Mouse (Mus musculus): ENCODE measurements at regions not wholly inside any gene's neighbourhood (a gene's known extent, or its start where the extent isn't known, plus 50 kb on each side); places are given as distances from the start of the nearest gene placed in this dataset.

DNA sequence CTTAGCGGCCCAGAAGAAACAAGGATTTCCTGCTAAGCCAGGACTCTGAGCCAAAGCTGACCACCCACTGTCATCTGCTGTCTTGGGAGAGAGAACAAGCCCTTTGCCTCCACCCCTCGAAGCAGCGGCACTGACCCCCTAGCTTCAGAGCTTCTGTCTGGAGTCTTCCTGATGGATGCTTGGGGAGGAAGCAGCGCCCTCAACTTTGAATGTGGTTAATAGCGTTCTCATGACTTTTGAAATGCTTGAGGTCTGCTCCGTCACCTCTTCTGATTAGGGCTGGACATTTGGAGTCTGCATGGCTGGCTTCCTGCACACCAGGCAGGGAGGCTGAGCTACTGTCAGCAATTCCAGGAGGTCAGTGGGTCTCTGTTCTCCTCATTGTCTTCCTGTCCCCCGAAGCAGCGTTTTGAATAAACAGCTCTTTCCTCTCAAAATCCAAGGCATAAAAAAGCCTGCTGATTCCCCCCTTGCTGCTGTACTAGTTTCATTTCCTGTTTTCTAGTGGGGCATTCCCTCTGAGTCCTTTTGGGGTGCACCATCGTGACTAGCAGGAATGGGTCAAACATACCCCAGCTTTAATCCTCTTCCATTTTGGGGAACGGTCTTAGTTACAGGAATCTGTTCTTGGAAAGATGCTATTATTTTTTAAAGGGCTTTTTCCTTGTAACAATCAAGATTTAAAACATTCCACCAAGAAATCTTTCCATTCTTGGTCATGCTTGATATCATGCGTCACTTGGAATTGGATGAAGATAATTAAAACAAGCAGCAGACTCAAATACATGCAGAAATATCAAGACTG is 256.0 kb downstream of the Ankrd16 start:
- in situ Hi-C loops (cut with MboI, MseI), result no loop called here

DNA sequence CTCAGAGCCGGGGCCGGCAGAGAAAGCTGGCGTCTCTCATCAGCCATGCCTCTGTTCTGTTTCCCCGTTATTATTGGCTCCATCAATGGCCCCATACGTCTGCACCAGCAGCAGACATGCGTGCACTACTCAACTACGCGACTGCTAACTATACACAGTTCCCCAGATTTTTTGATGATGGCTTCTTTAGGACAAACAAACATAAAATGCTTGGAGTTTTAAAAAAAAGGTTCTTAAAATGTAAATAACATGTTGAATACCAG is 256.6 kb downstream of the Ankrd16 start:
- in situ Hi-C loops (cut with MboI, MseI), result no loop called here

DNA sequence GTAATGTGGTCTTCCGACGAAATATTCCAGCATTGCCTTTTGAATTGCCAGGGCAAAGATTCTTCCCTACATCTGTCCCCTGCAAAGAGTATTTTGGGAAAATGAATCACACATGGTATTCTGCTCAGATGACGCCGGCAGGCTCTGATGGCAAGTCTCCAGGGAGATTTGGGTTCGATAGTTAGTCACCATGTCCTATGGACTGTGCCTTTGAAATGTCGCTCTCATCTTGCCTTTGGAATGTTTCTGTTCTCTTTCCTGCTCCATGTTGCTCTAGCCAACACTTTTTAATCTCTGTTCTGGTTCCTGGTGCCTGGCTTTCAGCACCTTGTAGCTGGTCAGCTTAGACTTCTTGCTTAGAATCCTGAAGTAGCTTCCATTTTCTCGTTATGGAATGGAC is 252.3 kb downstream of the Itga8 start:
- in situ Hi-C loops (cut with MboI, MseI), result no loop called here

DNA sequence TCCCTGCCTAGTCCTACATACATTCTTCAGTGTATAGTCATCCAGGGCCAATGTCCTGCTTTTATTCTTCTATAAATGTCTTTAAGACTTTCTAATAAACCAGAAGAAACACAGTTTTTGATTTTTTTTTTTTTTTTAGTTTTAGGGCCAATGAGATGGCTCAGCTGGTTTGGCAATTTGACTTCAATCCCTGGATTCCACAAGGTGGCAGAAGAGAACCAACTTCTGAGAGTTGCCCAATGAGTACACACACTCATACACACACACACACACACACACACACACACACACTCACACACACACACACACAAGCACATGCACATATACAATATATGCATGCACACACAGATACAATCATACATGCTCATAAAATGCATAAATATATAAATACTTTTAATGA is 251.8 kb downstream of the Itga8 start:
- in situ Hi-C loops (cut with MboI, MseI), result no loop called here

DNA sequence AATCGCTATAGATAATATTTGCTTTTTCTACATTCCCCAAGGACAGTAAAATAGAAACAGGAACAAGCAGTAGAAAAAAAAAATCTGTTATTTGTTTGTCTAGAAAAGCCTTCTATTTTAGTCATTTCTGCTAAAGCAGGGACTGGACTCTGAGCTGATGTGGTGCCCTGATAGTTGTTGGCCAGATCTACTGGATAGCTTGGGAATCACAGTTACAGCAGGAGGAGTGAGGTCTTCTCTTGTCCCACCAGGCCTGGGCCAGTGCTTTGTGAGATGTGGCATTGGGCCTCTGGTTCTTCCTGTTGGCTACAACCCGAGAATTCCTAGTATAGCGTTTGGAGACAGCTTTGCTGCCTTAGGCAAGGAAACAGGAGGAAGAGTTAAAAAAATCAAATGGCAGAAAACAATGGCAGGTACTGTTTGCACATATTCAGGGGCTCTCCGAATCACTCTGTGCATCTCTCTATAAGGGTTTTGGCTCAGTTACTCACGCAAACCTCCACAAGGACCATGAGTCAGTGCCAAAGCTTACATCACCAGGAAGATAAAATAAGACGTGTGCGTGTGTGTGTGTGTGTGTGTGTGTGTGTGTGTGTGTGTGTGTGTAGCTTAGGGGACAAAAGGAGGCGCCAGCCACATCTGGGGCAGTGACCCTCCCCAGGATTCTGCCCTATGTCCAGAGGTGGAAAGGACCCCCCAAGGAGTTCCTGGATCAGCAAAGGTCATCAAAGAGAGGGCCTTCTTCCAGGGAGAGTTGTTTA is 248.1 kb downstream of the Itga8 start:
- in situ Hi-C loops (cut with MboI, MseI), result no loop called here

DNA sequence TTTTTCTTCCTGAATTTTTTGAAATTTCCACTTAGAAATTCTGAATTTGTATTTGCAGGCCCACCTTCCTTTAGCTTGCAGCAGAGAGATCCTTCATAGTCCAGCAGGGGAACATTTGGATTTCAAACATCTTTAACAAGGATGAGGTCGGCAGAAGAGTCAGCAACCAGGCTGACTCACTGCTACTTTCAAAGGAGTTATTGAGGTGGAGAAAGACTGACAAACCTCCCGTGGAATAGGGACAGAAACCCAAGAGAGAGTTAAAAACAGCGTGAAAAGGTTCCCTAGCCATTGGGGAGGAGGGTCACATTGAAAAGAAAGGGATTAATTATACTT is 247.6 kb downstream of the Itga8 start:
- in situ Hi-C loops (cut with MboI, MseI), result no loop called here

Data from T-helper 1 cell (primary cell).